Mouse (Mus musculus) adrenal gland, adult 18-20 months (tissue): ENCODE data around the gene Apbb1ip. TPM values are rescaled to one million over a fixed set of nuclear protein-coding genes. Genes with fewer than 3 reads are reported as not detected.
A peak's percentile ranks its signal among the peaks of the same experiment; 100 is the strongest.

Experiments
- DNase-seq, 2 experiments: peaks; one replicate each; pipeline ENCODE4 v3.0.0; 2021 to 2022; ENCODE audit warnings: low spot score in 2 of 2
- long read RNA-seq, 2 experiments: library from polyadenylated mRNA; stranded (forward); transcript quantifications; one replicate each; pipeline ENCODE4 v2.0.0; 2021
- total RNA-seq, 2 experiments: library from RNA; stranded (reverse); gene quantifications; 1 replicate in 1 of 2; 2 replicates in 1 of 2; pipeline ENCODE4 v1.2.3; 2021

The Apbb1ip gene
- total RNA-seq: 1 to 10 TPM; 1.8 to 4.6 TPM
- long read RNA-seq, experiment 1: 0 reads
- long read RNA-seq, experiment 2: 0 reads

DNA sequence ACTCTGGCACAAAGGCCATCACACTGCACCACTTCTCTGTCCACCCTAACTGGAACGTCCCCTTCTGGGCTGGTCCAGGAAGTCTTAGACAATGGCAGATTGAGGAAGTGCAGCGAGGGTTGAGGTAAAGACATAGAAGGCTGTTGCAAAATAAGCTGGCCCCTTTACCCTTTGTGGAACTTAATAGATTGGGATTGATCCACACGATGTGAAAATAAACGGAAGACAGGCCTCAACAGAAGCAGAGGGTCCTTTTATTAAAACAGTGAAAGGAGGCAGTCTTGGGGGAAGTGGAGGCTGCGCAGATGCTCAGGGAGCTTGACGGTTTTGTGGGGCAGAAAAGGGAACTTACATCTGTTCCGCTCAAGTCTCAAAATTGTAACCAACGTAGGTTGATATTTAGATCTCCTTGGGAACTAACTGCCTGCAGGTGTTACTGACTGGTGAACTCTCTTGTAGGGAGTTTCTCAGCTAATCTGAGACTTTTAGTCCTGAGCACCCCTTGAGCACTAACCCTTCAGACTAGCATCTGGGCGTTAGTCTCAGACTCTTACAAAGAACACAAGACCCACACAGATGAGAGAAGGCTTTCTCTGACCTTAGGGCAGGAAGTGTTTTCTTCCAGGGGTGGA lies at the start of gene Apbb1ip:
Gene Apbb1ip, plus strand, starts transcription at position 546 of the 632 bp plus-strand sequence.
- DNase-seq: no peak

DNA sequence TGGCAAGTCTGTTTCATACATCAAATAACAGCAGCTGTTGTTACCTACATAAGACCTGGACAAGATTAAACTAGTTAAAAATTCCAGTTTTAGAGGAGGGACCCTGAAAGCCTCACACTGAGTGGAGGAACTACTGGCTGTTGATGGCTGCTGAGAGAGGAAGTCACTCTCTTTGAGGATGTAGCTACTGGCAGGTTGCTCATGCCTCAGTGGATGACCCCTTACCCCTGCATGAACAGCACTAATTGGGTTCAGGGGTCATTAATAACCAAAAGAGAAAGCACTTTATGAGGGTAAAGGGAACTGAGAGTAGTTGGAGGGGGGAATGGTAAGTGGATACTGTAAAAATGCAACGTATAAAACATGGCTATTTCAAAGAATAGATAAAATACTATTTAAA lies 46.8 kb upstream of the Apbb1ip start:
- DNase-seq: no peak

DNA sequence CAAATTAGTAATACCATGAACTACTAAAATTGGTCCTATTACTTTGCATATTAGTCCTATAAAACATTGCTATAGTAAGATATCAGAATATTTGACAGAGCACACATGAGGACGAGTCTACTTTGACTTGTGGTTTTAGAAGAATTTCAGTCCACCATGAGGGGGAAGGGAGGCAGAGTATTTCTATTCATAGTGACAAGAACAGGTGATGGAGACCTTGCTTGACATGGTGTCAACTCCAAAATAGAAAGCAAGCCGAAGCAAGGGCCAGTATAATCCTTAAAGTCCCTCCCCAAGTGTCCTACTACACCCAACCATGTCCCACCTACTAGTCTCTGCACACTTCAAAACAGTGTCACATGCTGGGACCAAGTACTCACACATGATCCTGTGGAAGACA lies 37.8 kb upstream of the Apbb1ip start:
- DNase-seq: no peak

DNA sequence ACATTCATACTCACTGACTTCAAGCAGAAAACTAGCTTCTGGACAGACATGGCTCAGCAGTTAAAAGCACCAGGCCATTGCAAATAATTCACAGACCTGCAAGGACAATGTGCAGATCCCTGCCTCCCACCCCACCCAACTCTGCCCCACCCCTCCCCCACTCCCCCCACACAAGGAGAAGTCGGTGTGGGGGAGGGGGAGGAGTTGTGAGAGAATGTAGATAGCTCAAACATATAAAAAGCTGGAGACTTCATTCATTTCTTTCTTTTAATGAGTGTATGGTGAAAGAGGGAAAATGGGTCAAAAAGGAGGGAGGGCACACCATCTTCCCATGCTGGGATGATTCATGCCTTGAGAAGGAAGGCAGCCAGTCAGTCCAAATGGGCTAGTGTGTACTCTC lies 34.5 kb upstream of the Apbb1ip start:
- no peak for DNase-seq

DNA sequence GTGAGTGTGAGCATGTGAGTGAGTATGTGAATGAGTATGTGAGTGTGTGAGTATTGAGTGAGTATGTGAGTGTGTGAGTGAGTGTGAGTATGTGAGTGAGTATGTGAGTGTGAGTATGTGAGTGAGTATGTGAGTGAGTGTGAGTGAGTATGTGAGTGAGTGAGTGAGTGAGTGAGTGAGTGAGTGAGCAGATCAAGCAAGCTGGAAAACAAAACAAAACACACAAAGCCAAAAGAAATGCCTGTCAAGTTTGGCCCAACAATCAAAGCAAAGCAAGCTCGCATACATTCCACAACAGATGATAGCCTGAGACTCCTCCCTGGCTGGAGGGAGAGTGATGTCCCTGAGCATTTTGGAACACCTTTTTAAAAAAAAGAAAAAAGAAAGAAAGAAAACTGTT lies 33.5 kb upstream of the Apbb1ip start:
- DNase-seq: no peak

DNA sequence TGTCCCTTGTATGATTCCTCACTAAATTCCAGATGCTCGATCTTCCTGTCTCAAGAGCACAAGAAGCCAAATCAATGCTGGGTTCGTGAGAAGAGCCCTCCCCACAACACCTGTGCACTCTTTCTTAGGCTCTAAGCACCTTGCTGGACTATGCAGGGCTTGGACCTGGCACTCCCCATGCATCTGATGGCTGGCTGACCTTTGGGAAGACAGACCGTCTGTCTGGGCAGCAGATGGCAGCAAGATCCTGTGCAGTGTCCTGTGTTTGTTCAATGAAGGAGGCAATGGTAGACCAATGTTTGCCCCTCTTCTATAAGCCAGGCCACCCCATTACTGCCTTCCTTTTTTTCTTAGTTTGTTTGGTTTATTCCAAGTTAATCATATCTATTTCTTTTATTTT lies 32.7 kb upstream of the Apbb1ip start:
- no peak for DNase-seq

DNA sequence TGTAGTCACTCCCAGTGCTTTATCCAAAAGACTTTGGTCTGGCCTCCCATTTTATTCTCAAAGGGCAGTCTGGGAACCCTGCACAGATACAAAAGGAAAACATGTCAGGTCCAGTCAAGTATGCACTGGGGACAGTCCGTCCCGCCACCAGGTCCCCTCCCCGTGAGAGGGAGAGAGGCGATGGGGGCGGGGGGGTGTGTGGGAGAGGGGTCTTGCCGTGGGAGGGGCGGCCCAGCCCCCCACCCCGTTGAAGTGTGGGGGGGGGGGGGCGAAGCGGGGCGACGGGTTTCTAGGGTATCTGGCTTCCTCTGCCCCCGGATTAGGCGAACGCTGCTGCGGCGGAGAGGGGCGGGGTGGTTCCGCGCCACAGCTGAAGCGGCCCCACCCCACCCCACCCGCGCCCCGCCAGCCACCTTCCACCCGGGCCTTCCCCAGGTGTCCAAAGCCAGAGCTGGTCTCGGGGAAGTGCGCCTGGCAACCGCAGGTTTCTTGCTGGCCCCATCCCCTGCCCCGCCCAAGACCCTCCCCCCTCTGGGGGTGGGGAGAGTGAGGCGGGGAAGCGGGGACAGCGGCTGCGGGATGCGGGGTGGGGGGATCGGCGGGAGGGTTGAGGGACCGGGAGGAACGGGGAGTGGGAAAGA lies 29.7 kb upstream of the Apbb1ip start:
- no peak for DNase-seq

DNA sequence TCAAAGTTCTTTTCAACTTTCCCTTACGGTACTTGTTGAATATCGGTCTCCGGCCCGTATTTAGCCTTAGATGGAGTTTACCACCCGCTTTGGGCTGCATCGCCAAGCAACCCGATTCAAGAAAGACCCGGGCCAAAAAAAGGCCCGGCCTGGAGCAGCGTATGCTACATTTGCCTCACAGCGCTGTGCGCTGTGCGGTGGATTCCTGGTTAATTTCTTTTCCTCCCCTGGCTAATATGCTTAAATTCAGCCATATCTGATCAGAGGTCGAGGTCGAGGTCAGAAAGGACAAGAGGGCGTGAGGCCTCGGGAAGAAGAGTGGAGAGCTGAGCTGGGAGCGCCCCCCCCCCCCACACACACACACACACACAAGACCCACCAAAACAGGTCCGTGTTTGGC lies 29.0 kb upstream of the Apbb1ip start:
- no peak for DNase-seq

DNA sequence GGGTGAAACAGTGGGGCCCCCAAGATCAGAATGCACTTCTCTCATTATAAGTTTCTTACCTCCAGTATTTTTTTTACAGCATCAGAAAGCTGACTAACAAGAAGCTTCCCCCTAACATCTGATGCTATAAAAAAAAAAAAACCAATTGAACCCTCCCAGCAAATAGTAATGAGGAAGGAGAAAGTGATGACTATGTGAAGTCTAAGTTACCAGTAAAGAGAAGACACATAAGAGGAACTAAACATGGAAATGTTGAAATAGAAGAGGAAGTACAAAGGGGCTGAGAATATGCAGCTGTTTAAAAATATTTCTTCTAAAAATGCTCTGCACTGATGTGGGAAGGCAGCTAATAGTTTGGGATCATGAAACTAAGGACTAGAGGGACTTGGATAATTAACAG lies 27.1 kb upstream of the Apbb1ip start:
- no peak for DNase-seq

DNA sequence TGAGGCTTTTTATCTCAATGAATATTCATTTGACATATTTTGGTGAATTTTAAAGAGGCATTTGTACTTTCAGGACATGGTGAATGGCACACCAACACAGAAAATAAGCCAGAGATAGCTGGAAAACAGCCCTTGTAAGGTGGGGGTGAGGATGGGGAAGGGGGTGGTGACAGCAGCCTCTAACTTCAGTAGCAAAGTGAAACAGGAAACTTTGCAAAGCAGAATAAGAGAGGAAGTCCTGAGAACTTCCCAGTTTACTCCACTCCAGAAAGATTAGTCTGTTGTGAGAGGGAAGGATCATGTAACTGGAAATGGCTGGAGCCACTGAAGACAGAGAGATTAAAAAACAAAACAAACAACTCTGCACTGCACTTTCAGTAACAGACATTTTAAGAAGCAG lies 26.0 kb upstream of the Apbb1ip start:
- DNase-seq: no peak

DNA sequence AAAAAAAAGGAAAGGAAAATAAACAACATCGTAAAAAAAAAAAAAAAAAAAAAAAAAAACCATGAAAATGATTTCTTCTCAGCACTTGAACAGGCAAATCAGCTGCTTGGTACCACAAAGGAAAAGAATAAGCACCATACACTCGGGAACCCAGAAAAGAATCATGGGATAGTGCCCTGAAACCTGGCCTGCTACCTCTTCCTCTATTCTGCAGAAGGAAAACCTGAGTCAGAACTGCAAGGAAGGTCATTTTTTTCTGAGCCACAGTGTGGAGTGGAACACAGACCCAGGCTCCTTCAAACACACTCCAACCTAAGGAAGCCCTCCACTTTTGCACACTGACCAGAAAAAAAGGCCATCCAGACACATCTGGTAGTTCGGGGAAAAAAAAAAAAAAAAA lies 24.1 kb upstream of the Apbb1ip start:
- DNase-seq: no peak

DNA sequence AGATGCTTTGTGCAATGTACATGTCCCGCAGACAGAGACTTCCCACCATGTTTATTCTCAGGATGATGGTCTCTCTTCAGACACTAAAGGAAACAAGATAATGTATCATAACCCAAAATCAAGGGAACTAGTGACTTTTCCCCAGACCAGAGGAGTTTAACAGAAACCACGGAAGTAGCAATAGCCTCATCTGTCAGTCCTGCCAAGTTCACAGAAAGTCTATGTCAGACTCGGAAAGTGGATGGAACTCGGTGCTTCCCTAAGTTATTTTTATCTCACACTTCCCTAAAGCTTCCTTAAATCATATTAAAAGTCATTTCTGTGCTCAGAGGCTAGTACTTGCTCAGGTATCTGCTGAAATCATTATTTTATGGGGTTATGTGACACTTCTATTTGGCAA lies 21.4 kb upstream of the Apbb1ip start:
- no peak for DNase-seq

DNA sequence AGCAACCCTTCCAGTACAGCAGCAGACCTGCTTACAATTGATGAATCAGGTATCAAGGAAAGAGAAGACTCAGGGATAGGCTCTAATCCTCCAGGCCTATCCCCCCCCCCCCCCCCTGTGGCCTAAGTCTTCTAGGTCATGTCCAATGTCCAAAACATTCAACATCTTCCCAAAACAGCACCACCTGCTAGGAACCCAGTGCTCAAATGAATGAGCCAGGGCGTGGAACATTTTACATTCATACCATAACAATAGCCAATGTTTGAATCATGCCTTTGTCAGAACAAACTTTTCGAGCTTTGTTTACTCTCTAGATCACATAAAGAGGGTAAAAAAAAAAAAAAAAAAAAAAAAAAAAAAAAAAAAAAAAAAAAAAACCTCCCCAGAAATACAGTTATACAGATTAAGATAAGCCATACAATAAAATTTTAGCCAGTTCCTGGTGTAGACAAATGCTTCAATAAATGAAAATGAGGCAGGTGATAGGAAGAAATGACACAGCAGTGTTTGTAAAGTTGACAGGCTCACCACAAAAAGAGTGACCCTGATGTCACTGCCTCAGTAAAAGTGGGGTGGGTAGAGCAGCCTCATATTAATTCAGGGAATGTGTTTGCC lies 20.3 kb upstream of the Apbb1ip start:
- DNase-seq: no peak

DNA sequence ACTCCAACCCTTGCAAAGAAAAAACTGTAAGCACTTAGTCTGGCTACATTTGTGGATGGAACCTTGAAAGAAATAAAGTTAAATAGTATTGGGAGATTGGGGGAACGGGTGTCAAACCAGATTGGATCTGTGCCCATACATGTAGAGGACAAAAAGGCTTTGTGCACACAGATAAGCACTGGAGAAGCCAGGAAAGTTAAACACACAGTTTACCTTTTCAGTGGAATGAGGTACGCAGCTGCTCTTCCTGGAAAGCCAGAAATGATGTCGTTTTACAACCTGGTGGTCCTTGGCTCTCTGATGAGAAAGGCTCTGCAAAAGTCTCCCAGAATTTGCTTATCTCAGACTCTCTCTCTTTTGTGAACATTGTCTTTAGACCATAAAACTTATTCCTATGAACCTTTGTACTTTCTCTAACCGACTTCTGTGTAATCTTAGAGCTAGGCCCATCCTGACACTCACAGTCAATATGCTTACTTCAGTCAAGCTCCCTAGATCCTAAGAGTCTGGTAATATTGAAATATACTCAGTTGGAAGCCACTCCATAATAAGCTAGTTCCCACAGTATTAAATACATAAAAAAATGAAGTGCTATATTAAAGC lies 19.6 kb upstream of the Apbb1ip start:
- no peak for DNase-seq

DNA sequence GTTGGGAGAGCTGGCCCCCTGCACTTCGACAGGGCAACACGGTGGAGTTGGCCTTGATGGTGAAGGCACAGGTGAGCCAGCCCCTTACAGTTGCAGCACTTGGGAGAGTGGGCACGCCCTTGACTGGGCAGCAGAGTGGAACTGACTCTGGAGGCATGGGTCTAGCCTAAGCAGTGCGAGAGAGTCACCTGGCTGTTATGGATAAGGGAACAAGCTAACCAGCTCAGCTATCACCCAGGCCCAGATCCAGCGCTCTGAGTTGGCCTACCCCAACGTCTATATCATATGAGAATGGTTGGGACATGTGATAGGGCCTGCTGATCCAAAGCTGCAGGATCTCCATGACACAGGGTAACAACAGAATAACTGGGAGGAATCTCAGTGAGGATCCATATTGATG lies 18.3 kb upstream of the Apbb1ip start:
- DNase-seq: no peak

DNA sequence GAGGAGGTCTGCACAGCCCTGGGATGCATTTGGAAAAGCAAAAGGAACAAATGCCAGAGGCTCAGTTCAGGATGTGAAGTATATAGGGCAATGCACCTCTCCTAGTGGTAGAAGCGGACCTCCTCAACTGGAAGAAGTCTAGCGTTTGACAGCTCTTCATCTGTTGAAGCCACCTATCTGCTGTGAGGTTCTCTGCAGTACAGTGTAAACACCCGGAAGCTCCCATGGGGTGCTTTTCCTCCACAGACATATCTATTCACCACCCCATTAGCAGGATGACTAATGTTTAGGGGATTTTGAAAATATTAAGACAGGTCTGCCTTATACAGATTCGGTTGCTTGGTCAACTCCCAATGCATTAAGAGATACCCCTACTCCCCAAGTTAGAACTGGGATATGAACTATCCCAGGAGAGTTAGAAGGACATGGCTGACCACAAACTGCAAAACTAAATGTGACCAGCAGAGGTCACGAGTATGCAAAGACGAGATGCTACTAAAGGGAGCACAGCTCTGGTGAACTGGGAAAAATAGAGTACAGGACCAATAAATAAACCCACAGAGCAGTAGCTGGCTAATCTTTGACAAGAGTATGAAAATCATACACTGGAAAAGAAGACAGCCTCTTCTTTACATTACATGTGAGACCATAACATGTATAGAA lies 15.5 kb upstream of the Apbb1ip start:
- DNase-seq: peak; percentile 53 to 60

DNA sequence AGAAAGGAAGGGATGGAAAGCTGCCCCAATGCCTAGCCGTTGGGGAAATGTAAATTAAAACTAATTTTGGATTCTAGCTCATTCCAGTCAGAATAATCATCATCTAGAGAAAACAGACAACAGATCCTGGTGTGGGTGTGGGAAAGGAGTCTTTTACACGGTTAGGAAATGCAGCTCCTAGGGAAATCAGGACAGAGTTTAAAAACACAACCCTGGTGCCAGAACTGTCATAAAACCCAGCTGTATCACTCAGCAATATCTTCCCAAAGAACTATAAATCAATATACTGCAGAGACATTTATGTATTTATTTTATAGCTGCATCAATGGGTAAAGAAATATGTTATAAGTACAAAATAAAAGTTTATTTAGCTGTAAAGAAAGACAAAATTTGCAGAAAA lies 13.4 kb upstream of the Apbb1ip start:
- DNase-seq: no peak

DNA sequence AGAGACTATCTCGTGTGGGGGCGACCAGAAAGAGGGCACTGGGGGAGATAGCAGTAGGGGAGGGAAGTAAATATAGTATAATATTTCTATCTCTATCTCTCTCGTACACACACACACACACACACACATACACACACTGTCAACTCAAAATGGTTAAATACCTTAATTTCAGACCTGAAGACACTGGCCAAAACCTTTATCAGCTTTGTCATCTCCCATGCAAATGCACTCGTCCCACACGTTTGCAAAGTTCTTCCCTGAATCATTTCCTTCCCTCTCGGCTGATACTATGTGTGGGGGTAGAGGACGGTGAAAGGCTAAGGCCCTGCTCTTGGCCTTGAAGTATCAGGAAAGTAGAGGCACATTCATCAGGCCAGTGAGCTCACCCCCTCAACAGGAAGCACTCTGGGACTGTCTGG lies 12.8 kb upstream of the Apbb1ip start:
- no peak for DNase-seq

DNA sequence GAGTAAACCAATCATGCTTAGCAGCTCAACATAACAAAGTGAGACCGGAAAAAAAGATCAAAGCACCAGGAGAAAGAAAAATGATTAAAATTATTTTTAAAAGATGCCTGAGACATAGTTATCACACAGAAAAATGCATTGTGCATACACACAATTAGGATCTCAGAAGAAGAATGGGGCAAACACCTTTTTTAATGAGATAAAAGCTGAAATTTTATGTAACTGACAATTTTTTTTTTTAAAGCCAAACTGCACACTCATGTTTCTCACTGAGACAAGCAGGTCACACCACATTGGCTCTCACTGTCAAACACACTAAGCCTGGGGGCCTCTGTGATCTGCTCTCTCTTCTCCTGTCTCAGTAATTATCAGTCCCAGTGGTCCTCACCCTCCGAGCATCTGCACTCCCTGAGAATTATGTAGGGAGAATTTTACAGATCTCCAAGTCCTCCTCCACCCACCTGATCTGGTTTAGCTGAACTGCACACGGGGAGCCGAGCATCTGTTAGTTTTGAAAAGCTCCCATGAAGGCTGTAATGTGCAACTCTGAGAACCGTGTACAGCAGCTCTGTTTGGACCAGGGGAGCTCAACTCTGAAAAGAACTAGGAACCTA lies 9.0 kb upstream of the Apbb1ip start:
- no peak for DNase-seq

DNA sequence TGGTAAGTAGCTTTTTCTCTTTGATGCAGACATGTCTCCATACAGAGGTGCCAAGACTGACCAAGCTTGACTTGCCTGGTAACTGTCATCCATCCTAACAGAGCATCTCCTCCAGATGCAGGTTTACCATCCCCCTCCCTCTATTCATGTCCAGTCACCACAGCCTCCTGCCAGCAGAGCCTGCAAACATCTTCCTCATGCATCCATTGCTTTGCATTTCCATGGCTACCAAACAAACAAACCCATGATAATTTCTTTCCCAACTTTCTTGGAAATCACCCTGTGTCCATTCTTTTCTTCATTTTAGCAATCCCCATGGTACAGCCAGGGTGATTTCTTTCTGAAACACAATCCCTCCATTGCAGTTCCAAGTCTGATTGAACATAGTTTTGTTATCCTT lies 2.6 kb upstream of the Apbb1ip start:
- DNase-seq: no peak

DNA sequence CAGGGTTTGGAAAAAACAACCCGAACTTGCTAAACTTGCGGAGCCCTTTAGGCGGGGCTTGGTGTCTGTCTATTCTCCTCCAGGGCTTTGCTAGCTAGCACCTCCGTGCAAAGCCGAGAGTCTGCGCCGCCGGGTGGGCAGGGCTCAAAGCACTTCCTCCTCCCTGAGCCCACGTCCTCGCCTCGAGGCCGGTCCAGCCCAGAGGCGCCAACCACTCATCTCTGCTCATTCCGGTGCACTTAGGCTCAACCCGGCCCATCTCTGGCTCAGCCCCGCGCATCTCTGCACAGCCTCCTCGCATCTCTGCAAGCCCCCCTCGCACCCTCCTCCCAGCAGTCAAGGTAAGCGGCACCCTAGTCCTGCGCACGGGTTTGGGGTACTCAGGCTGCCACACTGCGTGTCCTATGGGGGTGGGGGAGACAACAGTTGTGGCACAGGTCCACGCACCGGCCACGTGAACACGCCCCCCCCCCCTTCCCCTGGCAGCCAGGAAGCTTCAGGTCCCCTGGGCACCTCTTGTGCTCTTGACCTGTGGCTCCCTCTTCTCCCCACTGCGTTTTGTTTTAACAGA lies 372 bp downstream of the Apbb1ip start:
- DNase-seq: peak; percentile 14 to 50
